Mouse (Mus musculus) layer of hippocampus, adult 18-20 months (tissue): ENCODE measurements around the gene Ttc9b. TPM values are rescaled to one million over a fixed set of nuclear protein-coding genes. Genes with fewer than 3 reads are reported as not detected.
"Not testable (repeated sequence)": the region's sequence is repeated elsewhere in the genome, so short reads cannot be mapped to it uniquely, and the experiment has no call there.

Experiments
- DNase-seq, 2 experiments: peaks; one replicate each; pipeline ENCODE4 v3.0.0; 2022; ENCODE audit warnings: low spot score in 2 of 2
- long read RNA-seq: library from polyadenylated mRNA; stranded (forward); transcript quantifications from one replicate; pipeline ENCODE4 v2.0.0, GENCODE M21; 2021
- total RNA-seq, 2 experiments: library from RNA; stranded (reverse); gene quantifications; 2 replicates each; pipeline ENCODE4 v1.2.3; 2021

Gene Ttc9b
- total RNA-seq, result 10 to 100 TPM; 45.3 to 45.7 TPM
- long read RNA-seq, transcript Ttc9b-201 (3 exons, 2,052 nt), result major isoform, 58 of 61 reads
- long read RNA-seq, partial matches to known transcripts, result 0 of 61 reads
- long read RNA-seq, other reads (novel, unspliced or antisense), result 3 of 61 reads

GRCm38 (mm10) chr7:27653681-27654437, at the start of gene Ttc9b:
Gene Ttc9b (plus strand): TSS chr7:27653915.
- DNase-seq, result peak; percentile 70 to 77

- DNase-seq, result no peak
Observed at GRCm38 (mm10) chr7:27604661-27605348, 48.9 kb upstream of the Ttc9b start.

- peak in 1 of 2 experiments; percentile 70 for DNase-seq
Observed at GRCm38 (mm10) chr7:27605499-27606285, 48.0 kb upstream of the Ttc9b start.

GRCm38 (mm10) chr7:27606481-27607254, 47.0 kb upstream of the Ttc9b start:
- no peak for DNase-seq

GRCm38 (mm10) chr7:27607580-27607979, 46.1 kb upstream of the Ttc9b start:
- no peak for DNase-seq

- no peak for DNase-seq
Observed at GRCm38 (mm10) chr7:27608130-27608529, 45.6 kb upstream of the Ttc9b start.

- no peak for DNase-seq
Observed at GRCm38 (mm10) chr7:27609285-27609684, 44.4 kb upstream of the Ttc9b start.

- no peak for DNase-seq
Observed at GRCm38 (mm10) chr7:27609688-27610087, 44.0 kb upstream of the Ttc9b start.

GRCm38 (mm10) chr7:27610370-27610769, 43.3 kb upstream of the Ttc9b start:
- no peak for DNase-seq

GRCm38 (mm10) chr7:27610871-27611270, 42.8 kb upstream of the Ttc9b start:
- DNase-seq, result no peak

GRCm38 (mm10) chr7:27612940-27613339, 40.8 kb upstream of the Ttc9b start:
- no peak for DNase-seq

GRCm38 (mm10) chr7:27613751-27614499, 39.8 kb upstream of the Ttc9b start:
- DNase-seq, result peak; percentile 59 to 88

GRCm38 (mm10) chr7:27621028-27621427, 32.7 kb upstream of the Ttc9b start:
- peak in 1 of 2 experiments; percentile 39 for DNase-seq

GRCm38 (mm10) chr7:27622234-27622633, 31.5 kb upstream of the Ttc9b start:
- DNase-seq, result no peak

GRCm38 (mm10) chr7:27624967-27625366, 28.7 kb upstream of the Ttc9b start:
- DNase-seq, result no peak

GRCm38 (mm10) chr7:27627707-27628106, 26.0 kb upstream of the Ttc9b start:
- DNase-seq, result no peak

- no peak for DNase-seq
Observed at GRCm38 (mm10) chr7:27628190-27628589, 25.5 kb upstream of the Ttc9b start.

- DNase-seq, result not testable (repeated sequence)
Observed at GRCm38 (mm10) chr7:27628816-27629215, 24.9 kb upstream of the Ttc9b start.

GRCm38 (mm10) chr7:27631439-27631838, 22.3 kb upstream of the Ttc9b start:
- DNase-seq, result no peak

- DNase-seq, result no peak
Observed at GRCm38 (mm10) chr7:27633166-27633565, 20.5 kb upstream of the Ttc9b start.
